9 mouse cellular contexts compared by ENCODE assay signal in genomic region chr4:117267284-117267683, GRCm38 (mm10). TPM values are rescaled to one million over a fixed set of nuclear protein-coding genes. Genes with fewer than 3 reads are reported as not detected.
A peak's percentile ranks its signal among the peaks of the same experiment; 100 is the strongest.
DNase-seq lines count a peak whose midpoint lies in the region; ATAC-seq and TF ChIP-seq lines count a peak whose summit lies in the region.
"Had no signal": no experiment of that assay in that cellular context is flagged by ENCODE, and none has a peak within 500 bp of the region (broad histone marks: within the 10 kb centered on the region; RNA-seq: fewer than 3 reads in every experiment).

No protein-coding gene starts in this region.

- DNase-seq in midbrain, embryonic 10.5 days (ENCODE audit: low spot score), result peak; percentile 75
- peak; percentile 85 for DNase-seq in adrenal gland, postnatal 10 days
- DNase-seq in embryonic facial prominence, embryonic 11.5 days (ENCODE audit: low spot score), result peak; percentile 87
- DNase-seq in heart, postnatal 4 days, result peak; percentile 87
- DNase-seq in left cerebral cortex, postnatal 4 days, result peak; percentile 84
- peak; percentile 83 for DNase-seq in neural tube, embryonic 11.5 days (ENCODE audit: low spot score)
- DNase-seq in thymus, adult 2 months, result peak; percentile 75

- peaks cover 67% of the 10 kb centered on the region for H3K27me3 ChIP-seq in midbrain, embryonic 10.5 days (ENCODE audit: low read depth, poor library complexity, severe bottlenecking)
- H3K27me3 ChIP-seq in midbrain, embryonic 16.5 days (ENCODE audit: control insufficient read depth, insufficient read depth, low read depth, low read length), result peaks cover 21% of the 10 kb centered on the region
- H3K27me3 ChIP-seq in embryonic facial prominence, embryonic 11.5 days (ENCODE audit: control insufficient read depth, insufficient read depth, low read length), result no peaks in the 10 kb centered on the region
- H3K27me3 ChIP-seq in neural tube, embryonic 11.5 days (ENCODE audit: control insufficient read depth, insufficient read depth, low read length), result no peaks in the 10 kb centered on the region
- H3K27me3 ChIP-seq in thymus, adult 2 months (ENCODE audit: control insufficient read depth, insufficient read depth, low read length), result no peaks in the 10 kb centered on the region
- H3K27me3 ChIP-seq: heart, embryonic 13.5 days had no signal

- no peak for TF ChIP-seq POLR2A in thymus, adult 2 months (IDR thresholded peaks at IDR 0.05; ENCODE audit: control insufficient read depth, extremely low read depth, insufficient read depth, low read length, poor library complexity)

- no peak overlapping the region for H3K4me2 ChIP-seq in midbrain, embryonic 16.5 days (ENCODE audit: low read length)
- no peak overlapping the region for H3K4me2 ChIP-seq in embryonic facial prominence, embryonic 11.5 days (ENCODE audit: low read depth, low read length)
- no peak overlapping the region for H3K4me2 ChIP-seq in neural tube, embryonic 11.5 days (ENCODE audit: low read depth)
- H3K4me2 ChIP-seq: heart, embryonic 13.5 days had no signal

- H3K9ac ChIP-seq in midbrain, embryonic 16.5 days (ENCODE audit: low read depth, low read length), result no peak overlapping the region
- H3K9ac ChIP-seq in embryonic facial prominence, embryonic 11.5 days (replicated peaks; ENCODE audit: low read length), result no peak overlapping the region
- H3K9ac ChIP-seq in neural tube, embryonic 11.5 days (ENCODE audit: low read length), result no peak overlapping the region
- H3K9ac ChIP-seq: heart, embryonic 13.5 days had no signal

- no peak overlapping the region for H3K4me3 ChIP-seq in midbrain, embryonic 10.5 days
- H3K4me3 ChIP-seq in midbrain, embryonic 16.5 days (ENCODE audit: low read depth, low read length), result no peak overlapping the region
- H3K4me3 ChIP-seq in embryonic facial prominence, embryonic 11.5 days (ENCODE audit: low read depth, low read length), result no peak overlapping the region
- no peak overlapping the region for H3K4me3 ChIP-seq in neural tube, embryonic 11.5 days (ENCODE audit: low read depth, low read length)
- H3K4me3 ChIP-seq in thymus, adult 2 months (ENCODE audit: control insufficient read depth, insufficient read depth, low read length), result no peak overlapping the region
- H3K4me3 ChIP-seq: heart, embryonic 13.5 days had no signal

- H3K36me3 ChIP-seq in midbrain, embryonic 10.5 days, result peaks cover 13% of the 10 kb centered on the region
- peaks cover 4% of the 10 kb centered on the region for H3K36me3 ChIP-seq in midbrain, embryonic 16.5 days (ENCODE audit: control insufficient read depth, insufficient read depth, low read length)
- H3K36me3 ChIP-seq in embryonic facial prominence, embryonic 11.5 days (replicated peaks; ENCODE audit: control insufficient read depth, insufficient read depth, low read depth, low read length), result peaks cover 3% of the 10 kb centered on the region; the same call in 1 of the 2 replicates
- no peaks in the 10 kb centered on the region for H3K36me3 ChIP-seq in neural tube, embryonic 11.5 days (ENCODE audit: control insufficient read depth, insufficient read depth, low read length)
- H3K36me3 ChIP-seq in thymus, adult 2 months (ENCODE audit: control insufficient read depth, insufficient read depth, low read length), result peaks cover 7% of the 10 kb centered on the region

- intact Hi-C loops in left cerebral cortex, postnatal 4 days (cut with DNase I), result no loop called here

- H3K4me1 ChIP-seq in midbrain, embryonic 10.5 days, result peaks cover 29% of the 10 kb centered on the region
- peaks cover 2% of the 10 kb centered on the region; the same call in 1 of the 2 replicates for H3K4me1 ChIP-seq in midbrain, embryonic 16.5 days (ENCODE audit: control insufficient read depth, insufficient read depth, low read length)
- no peaks in the 10 kb centered on the region for H3K4me1 ChIP-seq in embryonic facial prominence, embryonic 11.5 days (ENCODE audit: control insufficient read depth, insufficient read depth, low read length)
- H3K4me1 ChIP-seq in neural tube, embryonic 11.5 days (ENCODE audit: control insufficient read depth, insufficient read depth, low read length), result peaks cover 1% of the 10 kb centered on the region
- H3K4me1 ChIP-seq in thymus, adult 2 months (replicated peaks; ENCODE audit: control insufficient read depth, insufficient read depth, low read length), result no peaks in the 10 kb centered on the region
- H3K4me1 ChIP-seq: heart, embryonic 13.5 days had no signal

- 8% methylated on average over 2 of the region's 2 CpGs for WGBS in midbrain, embryonic 10.5 days
- WGBS in midbrain, embryonic 16.5 days, result 11% methylated on average over 2 of the region's 2 CpGs
- 10% methylated on average over 2 of the region's 2 CpGs for WGBS in embryonic facial prominence, embryonic 11.5 days
- 2% methylated on average over 2 of the region's 2 CpGs for WGBS in neural tube, embryonic 11.5 days
- 13% methylated on average over 2 of the region's 2 CpGs for WGBS in thymus, adult 2 months

- H3K27ac ChIP-seq in midbrain, embryonic 10.5 days (replicated peaks), result no peak overlapping the region
- no peak overlapping the region for H3K27ac ChIP-seq in midbrain, embryonic 16.5 days (ENCODE audit: low read length)
- no peak overlapping the region for H3K27ac ChIP-seq in embryonic facial prominence, embryonic 11.5 days (replicated peaks; ENCODE audit: low read depth, low read length)
- no peak overlapping the region for H3K27ac ChIP-seq in neural tube, embryonic 11.5 days (ENCODE audit: low read depth, low read length)
- H3K27ac ChIP-seq in thymus, adult 2 months (ENCODE audit: control insufficient read depth, insufficient read depth, low read length), result no peak overlapping the region
- H3K27ac ChIP-seq: heart, embryonic 13.5 days had no signal

- peak; percentile 77; the same call in 1 of the 2 replicates for TF ChIP-seq CTCF in thymus, adult 2 months (IDR thresholded peaks at IDR 0.05; ENCODE audit: borderline replicate concordance, control insufficient read depth, extremely low read depth, insufficient read depth, low read length, poor library complexity)

- ATAC-seq in midbrain, embryonic 16.5 days, result no peak
- no peak for ATAC-seq in embryonic facial prominence, embryonic 11.5 days (replicated peaks; ENCODE audit: insufficient number of reproducible peaks, low FRiP score, low TSS enrichment, low read depth)
- ATAC-seq in neural tube, embryonic 11.5 days (ENCODE audit: insufficient read depth, low FRiP score, low TSS enrichment), result 0 out of 2 replicates have a peak, but pooled peaks have one; percentile 11

- no peaks in the 10 kb centered on the region for H3K9me3 ChIP-seq in midbrain, embryonic 10.5 days (replicated peaks)
- H3K9me3 ChIP-seq in midbrain, embryonic 16.5 days (replicated peaks; ENCODE audit: control insufficient read depth, low read length, poor library complexity, severe bottlenecking), result no peaks in the 10 kb centered on the region
- H3K9me3 ChIP-seq in embryonic facial prominence, embryonic 11.5 days (replicated peaks; ENCODE audit: control insufficient read depth, low read length), result no peaks in the 10 kb centered on the region
- H3K9me3 ChIP-seq in neural tube, embryonic 11.5 days (ENCODE audit: control insufficient read depth, low read length), result no peaks in the 10 kb centered on the region
- H3K9me3 ChIP-seq: heart, embryonic 13.5 days had no signal

RNA-seq across cellular contexts. Expression of gene Armh1, which starts 15.4 kb away (rescaled TPM):
- 0.22 and 0.36 TPM in 2 replicates for polyA plus RNA-seq in midbrain, embryonic 10.5 days (2016; fragmentation: Nextera tagmentation; extraction: Ambion mirVana)
- polyA plus RNA-seq in midbrain, embryonic 16.5 days (2015; fragmentation: Nextera tagmentation; extraction: Ambion mirVana), result 1.6 and 3.1 TPM in 2 replicates
- total RNA-seq in adrenal gland, postnatal 10 days (2021), result 1 to 10 TPM; 1.5 to 1.8 TPM
- 0.17 TPM in 1 of 2 replicates, not detected in the other for polyA plus RNA-seq in embryonic facial prominence, embryonic 11.5 days (2014; fragmentation: Nextera tagmentation; extraction: Ambion mirVana)
- under 1 TPM; 0.38 to 0.43 TPM for total RNA-seq in heart, postnatal 4 days (2021)
- total RNA-seq in left cerebral cortex, postnatal 4 days (2021), result 1 to 10 TPM; 1.3 to 1.4 TPM
- 0.43 TPM in 1 of 2 replicates, not detected in the other for polyA plus RNA-seq in neural tube, embryonic 11.5 days (2014; fragmentation: Nextera tagmentation; extraction: Ambion mirVana)
- 0.44 TPM in 1 of 2 replicates, not detected in the other for polyA plus RNA-seq in thymus, adult 2 months (2012; rRNA removed)

RNA-seq across cellular contexts. Expression of gene Tmem53, which starts 15.5 kb away (rescaled TPM):
- 8.2 and 8.7 TPM in 2 replicates for polyA plus RNA-seq in midbrain, embryonic 10.5 days (2016; fragmentation: Nextera tagmentation; extraction: Ambion mirVana)
- polyA plus RNA-seq in midbrain, embryonic 16.5 days (2015; fragmentation: Nextera tagmentation; extraction: Ambion mirVana), result 9.3 and 10.1 TPM in 2 replicates
- total RNA-seq in adrenal gland, postnatal 10 days (2021), result 10 to 100 TPM; 50.4 to 60.9 TPM
- polyA plus RNA-seq in embryonic facial prominence, embryonic 11.5 days (2014; fragmentation: Nextera tagmentation; extraction: Ambion mirVana), result 9.3 and 10.6 TPM in 2 replicates
- total RNA-seq in heart, postnatal 4 days (2021), result 10 to 100 TPM; 25.5 to 27.1 TPM
- total RNA-seq in left cerebral cortex, postnatal 4 days (2021), result 1 to 10 TPM; 4.6 to 5.2 TPM
- 6.8 and 6.9 TPM in 2 replicates for polyA plus RNA-seq in neural tube, embryonic 11.5 days (2014; fragmentation: Nextera tagmentation; extraction: Ambion mirVana)
- polyA plus RNA-seq in thymus, adult 2 months (2012; rRNA removed), result 14.5 and 16.1 TPM in 2 replicates
